7 mouse cellular contexts compared by ENCODE assay signal in genomic region chr9:115720306-115720705, GRCm38 (mm10).
"Had no signal": no experiment of that assay in that cellular context is flagged by ENCODE, and none has a peak within 500 bp of the region (broad histone marks: within the 10 kb centered on the region; RNA-seq: fewer than 3 reads in every experiment).

No protein-coding gene starts in this region.

- DNase-seq: lung, adult 2 months; lung, postnatal 14 days; lung, postnatal 36 days; right cerebral cortex, postnatal 14 days; thymus, adult 18-20 months; thymus, postnatal 14 days; thymus, postnatal 36 days had no signal
